Mouse (Mus musculus) left cerebral cortex, postnatal 25 days (tissue): ENCODE measurements at regions not wholly inside any gene's neighbourhood (a gene's known extent, or its start where the extent isn't known, plus 50 kb on each side); places are given as distances from the start of the nearest gene placed in this dataset.

Experiments used
- DNase-seq, 2 experiments: peaks; one replicate each; pipeline ENCODE4 v3.0.0; 2022; ENCODE audit warnings: low spot score in 2 of 2, mixed read lengths in 1 of 2
- intact Hi-C: fragments of 180-260 bp; cut with DNase I; formaldehyde crosslinking; loops from one replicate; pipeline ENCODE4 v1.15.1; 2025
- microRNA-seq, 2 experiments: library from miRNA; unstranded; fragments of <30 nt; microRNA quantifications; one replicate each; pipeline ENCODE4 v1.2.0; 2022

- DNase-seq, result no peak
- intact Hi-C loops, result no loop called here
Measured at GRCm38 (mm10) chr1:77315347-77315746, 199.5 kb downstream of the Epha4 start.

- intact Hi-C loops, result no loop called here
- no peak for DNase-seq
Measured at GRCm38 (mm10) chr1:77316198-77316597, 198.7 kb downstream of the Epha4 start.

Small RNA genes lying in the stretch of these regions (microRNA-seq; reads per million reads assigned to microRNA genes)
- 0 reads per million in 2 experiments for gene Mir6343
